Mouse (Mus musculus) intestine, embryonic 14.5 days (tissue): ENCODE results near the gene Vti1a. TPM values are rescaled to one million over a fixed set of nuclear protein-coding genes. Genes with fewer than 3 reads are reported as not detected.

Experiments used
- ATAC-seq: fragments of 200-750 bp; cut with Nextera tagmentation; replicated peaks from 2 replicates; pipeline ENCODE4 v1.8.0; 2017; ENCODE audit warnings: low read depth, moderate number of reproducible peaks, moderate TSS enrichment, moderate library complexity; ENCODE audit not compliant: low FRiP score, low TSS enrichment
- DNase-seq: peaks from one replicate; pipeline ENCODE4 v3.0.0-alpha.2; 2018; ENCODE audit warnings: low spot score
- H3K27ac ChIP-seq: fragments of 300-500 bp; sonication (generic); 2 replicates; pipeline ENCODE4 v1.5.1; 2014; ENCODE audit warnings: low read depth, mild to moderate bottlenecking, control low read depth
- H3K27me3 ChIP-seq: fragments of 300-500 bp; sonication (generic); replicated peaks from 2 replicates; pipeline ENCODE4 v1.6.1; 2014; ENCODE audit warnings: low read length, control low read depth; ENCODE audit not compliant: control insufficient read depth, insufficient read depth
- H3K36me3 ChIP-seq: fragments of 300-500 bp; sonication (generic); 2 replicates; pipeline ENCODE4 v1.6.1; 2014; ENCODE audit warnings: low read length, control low read depth; ENCODE audit not compliant: control insufficient read depth, insufficient read depth
- H3K4me1 ChIP-seq: fragments of 300-500 bp; sonication (generic); replicated peaks from 2 replicates; pipeline ENCODE4 v1.6.1; 2014; ENCODE audit warnings: low read length, control low read depth, mixed read lengths; ENCODE audit not compliant: control insufficient read depth, insufficient read depth
- H3K4me2 ChIP-seq: fragments of 300-500 bp; sonication (generic); 2 replicates; pipeline ENCODE4 v1.6.1; 2014; ENCODE audit warnings: low read length
- H3K4me3 ChIP-seq: fragments of 300-500 bp; sonication (generic); 2 replicates; pipeline ENCODE4 v1.5.1; 2014; ENCODE audit warnings: low read depth, low read length, control low read depth, mixed read lengths
- H3K9ac ChIP-seq: fragments of 300-500 bp; sonication (generic); 2 replicates; pipeline ENCODE4 v1.6.1; 2014; ENCODE audit warnings: mild to moderate bottlenecking, low read length
- H3K9me3 ChIP-seq: fragments of 300-500 bp; sonication (generic); 2 replicates; pipeline ENCODE4 v1.6.1; 2016; ENCODE audit warnings: low read length, control low read depth; ENCODE audit not compliant: control insufficient read depth
- WGBS: fragments of 180-500 bp; shearing (Covaris S2); extraction: QIAGEN DNeasy Blood & Tissue Kit; methylation state at CpG from one replicate; pipeline ENCODE4 v1.1.7; 2014; 5-methylcytosine and 5-hydroxymethylcytosine counted together
- polyA plus RNA-seq: library from polyadenylated mRNA; unstranded; fragments of >200 nt; fragmentation: Nextera tagmentation; extraction: Ambion mirVana; gene quantifications from 2 replicates; pipeline ENCODE4 v1.2.1, GENCODE M21; 2014

The Vti1a gene
- polyA plus RNA-seq, 1 experiment from 2014 or later, result 23.5 TPM

- Histone ChIP-seq H3K9ac (no peak overlapping the region), H3K27ac (no peak overlapping the region), H3K4me1 (no peaks in the 10 kb centered on the region), H3K9me3 (no peaks in the 10 kb centered on the region), H3K4me3 (no peak overlapping the region), H3K36me3 (no peaks in the 10 kb centered on the region), H3K27me3 (no peaks in the 10 kb centered on the region), H3K4me2 (no peak overlapping the region)
- ATAC-seq, result no peak
- 89% methylated on average over 8 of the region's 8 CpGs for WGBS
- DNase-seq, result no peak
Measured at GRCm38 (mm10) chr19:55509618-55510017, 193.5 kb downstream of the Vti1a start.

GRCm38 (mm10) chr19:55513941-55514340 is 197.8 kb downstream of the Vti1a start:
- Histone ChIP-seq H3K27ac (no peak overlapping the region), H3K4me3 (no peak overlapping the region), H3K27me3 (no peaks in the 10 kb centered on the region), H3K9ac (no peak overlapping the region), H3K36me3 (no peaks in the 10 kb centered on the region), H3K4me2 (no peak overlapping the region), H3K4me1 (no peaks in the 10 kb centered on the region), H3K9me3 (no peaks in the 10 kb centered on the region)
- no peak for DNase-seq
- WGBS, result 76% methylated on average over 4 of the region's 4 CpGs
- ATAC-seq, result no peak

GRCm38 (mm10) chr19:55520236-55520635 is 204.1 kb downstream of the Vti1a start:
- ATAC-seq (no peak), DNase-seq (no peak)
- 56% methylated on average over 2 of the region's 2 CpGs for WGBS
- H3K4me1 ChIP-seq, result 0 out of 2 replicates have a peak, but pooled peaks cover 4% of the 10 kb centered on the region
- no peaks in the 10 kb centered on the region for H3K9me3 ChIP-seq
- H3K27ac ChIP-seq, result no peak overlapping the region
- no peaks in the 10 kb centered on the region for H3K27me3 ChIP-seq
- H3K4me3 ChIP-seq, result no peak overlapping the region
- no peaks in the 10 kb centered on the region for H3K36me3 ChIP-seq
- H3K9ac ChIP-seq, result no peak overlapping the region
- H3K4me2 ChIP-seq, result no peak overlapping the region

GRCm38 (mm10) chr19:55523340-55523739 is 207.2 kb downstream of the Vti1a start:
- no peak overlapping the region for H3K27ac ChIP-seq
- no peak overlapping the region for H3K9ac ChIP-seq
- DNase-seq (no peak), ATAC-seq (no peak)
- no peak overlapping the region for H3K4me2 ChIP-seq
- 0 out of 2 replicates have a peak, but pooled peaks cover 6% of the 10 kb centered on the region for H3K4me1 ChIP-seq
- no peak overlapping the region for H3K4me3 ChIP-seq
- H3K9me3 ChIP-seq, result no peaks in the 10 kb centered on the region
- no peaks in the 10 kb centered on the region for H3K27me3 ChIP-seq
- WGBS, result 86% methylated on average over 9 of the region's 9 CpGs
- no peaks in the 10 kb centered on the region for H3K36me3 ChIP-seq

- ATAC-seq, result no peak
- Histone ChIP-seq H3K4me2 (no peak overlapping the region), H3K9ac (no peak overlapping the region), H3K4me3 (no peak overlapping the region), H3K27me3 (no peaks in the 10 kb centered on the region), H3K36me3 (no peaks in the 10 kb centered on the region), H3K9me3 (no peaks in the 10 kb centered on the region), H3K4me1 (0 out of 2 replicates have a peak, but pooled peaks cover 6% of the 10 kb centered on the region), H3K27ac (no peak overlapping the region)
- 89% methylated on average over 7 of the region's 7 CpGs for WGBS
- no peak for DNase-seq
Measured at GRCm38 (mm10) chr19:55524385-55524784, 208.3 kb downstream of the Vti1a start.

- H3K36me3 ChIP-seq, result no peaks in the 10 kb centered on the region
- no peak for DNase-seq
- 49% methylated on average over 3 of the region's 3 CpGs for WGBS
- no peaks in the 10 kb centered on the region for H3K27me3 ChIP-seq
- no peak for ATAC-seq
- H3K4me2 ChIP-seq, result no peak overlapping the region
- H3K9ac ChIP-seq, result no peak overlapping the region
- H3K4me3 ChIP-seq, result no peak overlapping the region
- H3K9me3 ChIP-seq, result no peaks in the 10 kb centered on the region
- H3K4me1 ChIP-seq, result 0 out of 2 replicates have a peak, but pooled peaks cover 6% of the 10 kb centered on the region
- H3K27ac ChIP-seq, result no peak overlapping the region; the same call in 1 of the 2 replicates
Measured at GRCm38 (mm10) chr19:55525056-55525455, 209.0 kb downstream of the Vti1a start.

GRCm38 (mm10) chr19:55526717-55527235 is 210.7 kb downstream of the Vti1a start:
- WGBS, result 19% methylated on average over 2 of the region's 2 CpGs

GRCm38 (mm10) chr19:55530041-55530440 is 213.9 kb downstream of the Vti1a start:
- Histone ChIP-seq H3K9ac (no peak overlapping the region), H3K4me1 (0 out of 2 replicates have a peak, but pooled peaks cover 4% of the 10 kb centered on the region), H3K4me2 (no peak overlapping the region), H3K27ac (no peak overlapping the region), H3K4me3 (no peak overlapping the region), H3K36me3 (no peaks in the 10 kb centered on the region), H3K27me3 (no peaks in the 10 kb centered on the region), H3K9me3 (no peaks in the 10 kb centered on the region)
- WGBS, result 74% methylated on average over 3 of the region's 3 CpGs
- no peak for ATAC-seq
- DNase-seq, result no peak

More at GRCm38 (mm10) chr19:55526717-55527235, 210.7 kb downstream of the Vti1a start:
- 0 out of 2 replicates have a peak, but pooled peaks cover 6% of the 10 kb centered on the region for H3K4me1 ChIP-seq
- H3K9me3 ChIP-seq, result no peaks in the 10 kb centered on the region
- ATAC-seq (no peak), DNase-seq (no peak)
- H3K4me3 ChIP-seq, result no peak overlapping the region
- H3K36me3 ChIP-seq, result no peaks in the 10 kb centered on the region
- no peak overlapping the region for H3K9ac ChIP-seq
- H3K27ac ChIP-seq, result no peak overlapping the region
- H3K4me2 ChIP-seq, result no peak overlapping the region
- no peaks in the 10 kb centered on the region for H3K27me3 ChIP-seq

GRCm38 (mm10) chr19:55532681-55533080 is 216.6 kb downstream of the Vti1a start:
- ATAC-seq, result no peak
- H3K4me1 ChIP-seq, result no peaks in the 10 kb centered on the region
- H3K27ac ChIP-seq, result no peak overlapping the region
- no peak overlapping the region for H3K4me3 ChIP-seq
- H3K36me3 ChIP-seq, result no peaks in the 10 kb centered on the region
- WGBS, result 91% methylated on average over 3 of the region's 3 CpGs
- no peak for DNase-seq
- no peaks in the 10 kb centered on the region for H3K27me3 ChIP-seq
- no peak overlapping the region for H3K9ac ChIP-seq
- H3K9me3 ChIP-seq, result no peaks in the 10 kb centered on the region
- H3K4me2 ChIP-seq, result no peak overlapping the region
